Mouse (Mus musculus) forebrain, postnatal 0 days (tissue): ENCODE measurements around the gene Pgbd5. TPM values are rescaled to one million over a fixed set of nuclear protein-coding genes. Genes with fewer than 3 reads are reported as not detected.
"Not testable (repeated sequence)": the region's sequence is repeated elsewhere in the genome, so short reads cannot be mapped to it uniquely, and the experiment has no call there.

Experiments used
- ATAC-seq: fragments of 200-750 bp; cut with Nextera tagmentation; 2 replicates; pipeline ENCODE4 v1.8.0; 2017; ENCODE audit warnings: mild to moderate bottlenecking, moderate library complexity
- DNase-seq: peaks from one replicate; pipeline ENCODE4 v3.0.0-alpha.2; 2015
- H3K27ac ChIP-seq: fragments of 300-500 bp; sonication (generic); 2 replicates; pipeline ENCODE4 v1.5.1; 2014; ENCODE audit warnings: low read depth, mild to moderate bottlenecking, antibody characterized with exemption, low read length, moderate library complexity, mixed read lengths
- H3K27me3 ChIP-seq: fragments of 300-500 bp; sonication (generic); 2 replicates; pipeline ENCODE4 v1.6.1; 2014; ENCODE audit warnings: mild to moderate bottlenecking, low read length, mixed read lengths; ENCODE audit not compliant: insufficient read depth
- H3K36me3 ChIP-seq: fragments of 300-500 bp; sonication (generic); 2 replicates; pipeline ENCODE4 v1.6.1; 2014; ENCODE audit warnings: mild to moderate bottlenecking, moderate library complexity; ENCODE audit not compliant: insufficient read depth
- H3K4me1 ChIP-seq: fragments of 300-500 bp; sonication (generic); 2 replicates; pipeline ENCODE4 v1.6.1; 2014; ENCODE audit warnings: antibody characterized with exemption; ENCODE audit not compliant: insufficient read depth
- H3K4me2 ChIP-seq: fragments of 300-500 bp; sonication (generic); 2 replicates; pipeline ENCODE4 v1.6.1; 2014; ENCODE audit warnings: low read depth, mild to moderate bottlenecking, moderate library complexity
- H3K4me3 ChIP-seq: fragments of 300-500 bp; sonication (generic); 2 replicates; pipeline ENCODE4 v1.5.1; 2014; ENCODE audit warnings: low read depth, low read length, mixed read lengths
- H3K9ac ChIP-seq: fragments of 300-500 bp; sonication (generic); 2 replicates; pipeline ENCODE4 v1.6.1; 2014; ENCODE audit warnings: mild to moderate bottlenecking
- H3K9me3 ChIP-seq: fragments of 300-500 bp; sonication (generic); 2 replicates; pipeline ENCODE4 v1.6.1; 2016; ENCODE audit warnings: low read length
- CTCF ChIP-seq: sonication (generic); IDR thresholded peaks from 2 replicates; pipeline ENCODE4 v1.5.1; 2016; ENCODE audit warnings: antibody characterized with exemption, control low read depth, low read depth
- WGBS: fragments of 180-500 bp; shearing (Covaris S2); extraction: QIAGEN DNeasy Blood & Tissue Kit; methylation state at CpG from one replicate; pipeline ENCODE4 v1.1.7; 2014; 5-methylcytosine and 5-hydroxymethylcytosine counted together
- polyA plus RNA-seq: library from polyadenylated mRNA; unstranded; fragments of >200 nt; fragmentation: Nextera tagmentation; extraction: Ambion mirVana; gene quantifications from 2 replicates; pipeline ENCODE4 v1.2.1, GENCODE M21; 2015
- total RNA-seq: library from RNA; depleted of rRNA; stranded (reverse); fragments of >200 nt; gene quantifications from 2 replicates; pipeline ENCODE4 v1.2.3, GENCODE M21; 2014

Gene Pgbd5
- total and polyA plus RNA-seq, 2 experiments from 2014 or later = 17.3 to 62.5 TPM

DNA sequence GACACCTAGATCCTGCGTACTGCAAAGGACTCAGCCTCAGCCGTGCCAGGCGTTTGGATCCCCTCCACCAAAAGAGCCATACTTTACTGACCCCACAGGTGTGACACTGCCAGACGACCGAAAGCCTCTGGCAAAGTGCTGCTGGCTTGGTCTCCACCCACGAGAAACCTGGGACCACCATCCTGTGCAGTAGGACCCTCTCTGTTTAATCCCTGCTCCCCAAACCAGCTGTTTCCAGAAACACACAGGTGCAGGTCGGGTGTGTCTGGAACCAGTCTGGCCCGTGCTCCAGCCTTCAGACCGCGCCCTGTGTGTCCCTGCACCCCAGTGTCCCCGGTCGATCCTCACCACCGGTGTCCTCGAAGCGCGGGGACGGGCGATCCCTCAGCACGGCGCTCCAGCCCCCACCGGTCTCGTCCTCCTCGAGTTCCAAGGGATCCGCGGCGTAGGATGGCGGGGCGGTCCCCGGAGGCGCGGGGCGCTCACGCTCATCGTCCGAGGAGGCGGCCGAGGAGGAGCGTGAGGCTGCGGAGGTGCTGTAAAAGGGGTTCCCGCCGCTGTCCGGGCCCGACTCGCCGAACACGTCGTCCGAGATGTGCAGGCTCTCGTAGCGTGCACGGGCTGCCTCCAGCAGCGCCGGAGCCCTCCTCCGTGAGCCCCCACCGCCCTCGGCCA, 5.9 kb downstream of the Pgbd5 start:
- Histone ChIP-seq H3K4me3 (peak overlapping the region; percentile 81), H3K9me3 (no peaks in the 10 kb centered on the region), H3K4me1 (peaks cover 23% of the 10 kb centered on the region), H3K36me3 (no peaks in the 10 kb centered on the region), H3K9ac (peak overlapping the region; percentile 72), H3K27me3 (peaks cover 3% of the 10 kb centered on the region; the same call in 1 of the 2 replicates), H3K27ac (peak overlapping the region; percentile 69), H3K4me2 (peak overlapping the region; percentile 87)
- no peak for TF ChIP-seq CTCF
- peak; percentile 18 for ATAC-seq
- 1% methylated on average over 56 of the region's 56 CpGs for WGBS
- peak; percentile 40 for DNase-seq

DNA sequence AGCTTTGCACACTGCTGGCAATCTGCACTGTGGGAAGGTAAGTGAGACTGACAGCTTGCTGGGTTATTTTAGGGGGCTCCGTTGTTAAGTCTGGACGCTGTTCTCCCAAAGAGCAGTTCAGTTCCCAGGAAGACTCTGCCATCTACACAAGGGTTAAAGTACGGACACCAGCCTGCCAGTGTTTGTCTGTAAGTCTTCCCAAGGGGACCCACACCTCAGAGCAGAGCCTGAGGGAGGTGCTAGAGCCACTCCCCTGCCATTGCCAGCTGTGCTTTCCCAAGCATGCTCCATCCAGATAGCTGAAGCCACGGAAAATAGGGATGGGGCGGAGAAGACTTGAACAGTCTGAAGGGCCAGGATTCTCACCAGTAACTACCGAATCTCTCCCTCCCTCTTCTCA, 8.6 kb downstream of the Pgbd5 start:
- Histone ChIP-seq H3K9ac (no peak overlapping the region), H3K4me2 (peak overlapping the region; percentile 87), H3K4me1 (peaks cover 23% of the 10 kb centered on the region), H3K27ac (no peak overlapping the region; the same call in 1 of the 2 replicates), H3K4me3 (peak overlapping the region; percentile 22; the same call in 1 of the 2 replicates), H3K36me3 (no peaks in the 10 kb centered on the region), H3K9me3 (no peaks in the 10 kb centered on the region), H3K27me3 (peaks cover 3% of the 10 kb centered on the region; the same call in 1 of the 2 replicates)
- WGBS = 62% methylated on average over 6 of the region's 6 CpGs
- ATAC-seq (no peak), DNase-seq (no peak)
- TF ChIP-seq CTCF = no peak

DNA sequence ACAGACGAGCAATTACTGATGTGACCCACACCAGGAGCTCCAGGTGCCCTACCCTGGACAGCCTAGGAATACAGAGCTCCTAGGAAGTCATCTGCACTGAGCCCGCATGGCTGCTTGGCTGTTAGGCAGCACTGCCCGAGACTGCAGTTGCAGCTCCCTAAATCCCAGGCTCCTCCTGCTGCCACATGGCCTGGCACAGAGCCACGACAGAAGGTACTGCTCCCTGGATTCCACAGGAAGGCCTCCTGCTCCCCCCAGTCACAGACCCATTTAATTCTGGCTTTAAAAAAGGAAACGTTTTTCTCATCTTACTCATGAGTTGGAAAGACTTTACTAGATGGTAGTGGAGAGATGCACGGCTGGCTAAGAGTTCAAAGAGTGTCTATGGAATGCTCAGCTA, 10.0 kb downstream of the Pgbd5 start:
- Histone ChIP-seq H3K27me3 (peaks cover 3% of the 10 kb centered on the region; the same call in 1 of the 2 replicates), H3K4me2 (no peak overlapping the region), H3K4me3 (no peak overlapping the region), H3K36me3 (no peaks in the 10 kb centered on the region), H3K9ac (no peak overlapping the region), H3K9me3 (no peaks in the 10 kb centered on the region), H3K27ac (no peak overlapping the region), H3K4me1 (peaks cover 18% of the 10 kb centered on the region)
- no peak for DNase-seq
- no peak for ATAC-seq
- no peak for TF ChIP-seq CTCF
- 36% methylated on average over 6 of the region's 6 CpGs for WGBS

DNA sequence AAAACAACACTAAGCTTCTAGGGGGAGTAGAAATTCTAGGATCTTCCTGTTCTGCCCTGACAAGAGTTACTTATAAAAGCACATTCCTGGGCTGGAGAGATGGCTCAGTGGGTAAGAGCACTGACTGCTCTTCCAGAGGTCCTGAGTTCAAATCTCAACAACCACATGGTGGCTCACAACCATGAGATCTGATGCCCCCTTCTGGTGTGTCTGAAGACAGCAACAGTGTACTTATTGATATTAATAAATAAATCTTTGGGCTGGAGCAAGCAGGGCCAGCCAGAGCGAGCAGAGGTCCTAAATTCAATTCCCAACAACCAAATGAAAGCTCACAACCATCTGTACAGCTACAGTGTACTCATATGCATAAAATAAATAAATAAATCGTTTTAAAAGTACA, 10.7 kb downstream of the Pgbd5 start:
- WGBS = 54% methylated on average over 2 of the region's 2 CpGs
- not testable (repeated sequence) for ATAC-seq, H3K4me2 ChIP-seq, DNase-seq, H3K9me3 ChIP-seq, H3K36me3 ChIP-seq, H3K9ac ChIP-seq, H3K27ac ChIP-seq, H3K4me3 ChIP-seq, H3K27me3 ChIP-seq
- peaks cover 18% of the 10 kb centered on the region for H3K4me1 ChIP-seq

DNA sequence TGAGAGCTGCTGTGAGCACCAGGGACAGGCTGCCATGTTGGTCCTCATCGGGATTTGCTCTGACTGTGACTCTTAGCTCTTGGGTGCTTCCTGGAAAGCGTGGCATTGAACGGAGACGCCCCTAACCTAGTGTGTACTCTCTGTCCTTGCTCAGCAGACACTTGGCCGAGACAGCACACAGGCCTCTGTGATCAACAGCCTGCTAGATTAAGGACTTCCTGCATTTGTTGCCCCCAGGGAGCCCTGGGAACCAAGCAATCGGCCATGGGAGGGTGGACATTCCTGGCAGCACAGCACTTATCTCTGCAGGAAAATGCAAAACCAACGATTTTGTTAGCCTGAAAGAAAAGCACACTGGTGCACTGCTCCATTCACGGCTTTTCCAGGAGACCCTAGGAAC, 18.0 kb downstream of the Pgbd5 start:
- DNase-seq (no peak), ATAC-seq (no peak)
- 0 out of 2 replicates have a peak, but pooled peaks cover 4% of the 10 kb centered on the region for H3K36me3 ChIP-seq
- H3K27ac ChIP-seq = no peak overlapping the region
- no peaks in the 10 kb centered on the region for H3K27me3 ChIP-seq
- H3K4me1 ChIP-seq = no peaks in the 10 kb centered on the region
- TF ChIP-seq CTCF = no peak
- no peak overlapping the region for H3K4me2 ChIP-seq
- H3K9ac ChIP-seq = no peak overlapping the region
- no peaks in the 10 kb centered on the region for H3K9me3 ChIP-seq
- WGBS = 68% methylated on average over 8 of the region's 8 CpGs
- no peak overlapping the region for H3K4me3 ChIP-seq

DNA sequence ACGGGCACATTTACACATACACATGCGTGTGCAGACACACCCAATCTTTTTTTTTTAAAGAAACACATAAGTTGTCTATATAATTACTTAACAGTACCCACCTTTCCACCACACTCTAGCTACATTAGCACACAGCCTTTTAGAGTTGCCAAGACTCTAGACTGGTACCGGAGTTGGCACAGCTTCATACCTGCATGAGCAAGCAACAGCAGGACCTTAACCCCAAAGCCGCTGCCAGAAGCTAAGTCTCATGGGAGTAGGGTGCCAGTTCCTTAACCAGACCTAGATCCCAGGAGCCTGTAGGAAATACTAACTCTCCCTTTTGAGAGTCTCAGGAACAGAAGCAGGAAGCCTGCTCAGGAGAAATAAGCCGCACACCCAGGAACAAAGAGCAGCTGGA, 20.5 kb downstream of the Pgbd5 start:
- 92% methylated on average over 5 of the region's 5 CpGs for WGBS
- H3K27me3 ChIP-seq = no peaks in the 10 kb centered on the region
- no peak overlapping the region for H3K4me2 ChIP-seq
- H3K27ac ChIP-seq = no peak overlapping the region
- no peaks in the 10 kb centered on the region for H3K9me3 ChIP-seq
- ATAC-seq (no peak), DNase-seq (no peak)
- H3K36me3 ChIP-seq = 0 out of 2 replicates have a peak, but pooled peaks cover 4% of the 10 kb centered on the region
- no peak for TF ChIP-seq CTCF
- H3K4me1 ChIP-seq = no peaks in the 10 kb centered on the region
- H3K9ac ChIP-seq = no peak overlapping the region
- no peak overlapping the region for H3K4me3 ChIP-seq

DNA sequence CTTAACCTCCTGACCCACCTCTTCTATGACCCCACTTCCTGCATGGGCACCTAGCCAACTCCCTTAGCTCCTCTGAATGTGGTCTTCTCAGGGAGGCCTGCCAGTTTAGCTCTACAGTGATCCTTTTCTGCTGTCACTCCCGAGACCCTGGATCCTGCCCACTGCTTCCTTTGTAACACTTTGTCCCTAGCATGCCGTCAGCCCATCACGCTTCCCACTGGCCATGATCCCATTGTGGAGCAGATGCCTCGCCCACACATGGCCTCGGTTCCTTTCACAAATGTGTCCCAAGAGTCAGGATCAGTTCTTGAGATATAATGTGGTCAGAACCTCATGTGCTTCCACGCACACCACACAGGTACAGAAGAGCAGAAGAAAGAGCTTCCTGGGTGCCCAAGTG, 21.3 kb downstream of the Pgbd5 start:
- ATAC-seq (no peak), DNase-seq (no peak)
- 0 out of 2 replicates have a peak, but pooled peaks cover 4% of the 10 kb centered on the region for H3K36me3 ChIP-seq
- H3K27ac ChIP-seq = no peak overlapping the region
- H3K9me3 ChIP-seq = no peaks in the 10 kb centered on the region
- no peak overlapping the region for H3K4me3 ChIP-seq
- no peaks in the 10 kb centered on the region for H3K27me3 ChIP-seq
- WGBS = 80% methylated on average over 6 of the region's 6 CpGs
- H3K4me1 ChIP-seq = no peaks in the 10 kb centered on the region
- no peak overlapping the region for H3K9ac ChIP-seq
- TF ChIP-seq CTCF = no peak
- no peak overlapping the region for H3K4me2 ChIP-seq
